Mouse (Mus musculus): ENCODE results near the gene Trp63. TPM values are rescaled to one million over a fixed set of nuclear protein-coding genes. Genes with fewer than 3 reads are reported as not detected.
"Not testable (repeated sequence)": the region's sequence is repeated elsewhere in the genome, so short reads cannot be mapped to it uniquely, and the experiment has no call there.

Gene Trp63
- 0.13 and 0.17 TPM in 2 replicates for polyA plus RNA-seq (2015; fragmentation: Nextera tagmentation; extraction: Ambion mirVana)

DNA sequence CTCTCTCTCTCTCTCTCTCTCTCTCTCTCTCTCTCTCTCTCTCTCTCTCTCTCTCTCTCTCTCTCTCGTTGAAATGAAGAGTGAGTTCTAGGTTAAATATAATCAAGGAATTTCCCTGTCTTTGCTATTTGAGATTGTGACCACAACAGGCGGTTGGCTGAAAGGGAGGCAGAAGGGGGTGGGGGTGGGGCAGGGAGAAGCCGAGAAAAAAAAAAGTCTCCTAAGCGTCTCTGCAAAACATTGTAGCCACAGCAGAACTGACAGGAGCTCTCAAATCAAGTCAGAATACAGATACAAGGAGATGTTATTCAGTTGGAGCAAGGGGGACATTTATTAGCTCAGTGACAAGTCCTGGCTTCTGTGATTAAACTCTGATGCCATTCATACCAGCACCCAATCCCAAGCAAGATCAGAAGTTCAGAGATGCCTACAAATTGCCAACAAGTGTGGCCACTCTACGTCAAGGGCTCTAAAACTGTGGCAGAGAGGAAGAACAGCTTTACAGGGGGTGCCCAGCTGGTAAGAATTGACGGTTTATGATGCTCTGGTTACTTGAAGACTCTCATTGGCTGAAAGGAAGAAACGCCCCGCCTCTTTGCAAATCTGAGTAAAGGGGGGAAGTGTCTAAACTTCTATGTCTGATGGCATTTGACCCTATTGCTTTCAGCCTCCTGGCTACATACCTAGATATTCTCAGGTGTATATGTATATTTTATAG, at the start of gene Trp63:
Gene Trp63, plus strand, starts transcription at position 233 of the 718 bp plus-strand sequence.
- DNase-seq (ENCODE audit: low spot score) (no peak), ATAC-seq (no peak)
- H3K4me1 ChIP-seq (ENCODE audit: insufficient read depth, low read depth, low read length): no peaks in the 10 kb centered on the region
- no peak within 1 kb of the TSS for H3K9ac ChIP-seq (replicated peaks; ENCODE audit: low read depth)
- no peak within 1 kb of the TSS for H3K27ac ChIP-seq (ENCODE audit: low read length)
- no peaks in the 10 kb centered on the region for H3K27me3 ChIP-seq (replicated peaks; ENCODE audit: insufficient read depth, low read length)
- H3K4me2 ChIP-seq (replicated peaks; ENCODE audit: low read depth, low read length): no peak within 1 kb of the TSS
- WGBS: 34% methylated on average over 8 of the region's 8 CpGs
- no peaks in the 10 kb centered on the region for H3K9me3 ChIP-seq (ENCODE audit: low read length)
- no peak for TF ChIP-seq EP300 (IDR thresholded peaks at IDR 0.05)
- TF ChIP-seq CTCF (IDR thresholded peaks at IDR 0.05): no peak
- no peaks in the 10 kb centered on the region for H3K36me3 ChIP-seq (ENCODE audit: insufficient read depth, low read length)
- H3K4me3 ChIP-seq (ENCODE audit: low read depth, low read length): no peak within 1 kb of the TSS

DNA sequence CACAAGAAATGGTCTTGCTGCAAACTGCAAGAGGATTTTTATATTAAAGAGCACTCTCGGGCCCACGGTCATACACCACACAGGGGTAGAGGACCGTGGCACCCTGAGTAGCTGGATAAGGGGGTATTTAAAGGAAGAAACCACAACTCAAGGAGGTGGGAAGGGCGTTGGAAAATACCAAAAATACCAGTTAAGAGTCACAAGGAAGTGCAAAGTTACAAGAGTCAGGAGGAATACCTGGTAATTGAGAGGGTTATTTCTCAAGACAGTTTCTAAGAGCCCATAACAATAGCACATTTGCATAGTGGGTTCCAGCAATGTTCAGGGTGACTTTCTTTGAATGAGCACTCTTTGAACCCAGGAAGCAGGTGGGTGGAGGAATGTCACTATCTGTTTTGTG, 38.8 kb upstream of the Trp63 start:
- 71% methylated on average over 4 of the region's 4 CpGs for WGBS
- not testable (repeated sequence) for H3K36me3 ChIP-seq (ENCODE audit: insufficient read depth, low read length); H3K4me3 ChIP-seq (ENCODE audit: low read depth, low read length); H3K4me1 ChIP-seq (ENCODE audit: insufficient read depth, low read depth, low read length); H3K9ac ChIP-seq (replicated peaks; ENCODE audit: low read depth); H3K9me3 ChIP-seq (ENCODE audit: low read length); H3K27me3 ChIP-seq (replicated peaks; ENCODE audit: insufficient read depth, low read length); H3K4me2 ChIP-seq (replicated peaks; ENCODE audit: low read depth, low read length); H3K27ac ChIP-seq (ENCODE audit: low read length); ATAC-seq; DNase-seq (ENCODE audit: low spot score)

GRCm38 (mm10) chr16:25660510-25661235, 22.9 kb upstream of the Trp63 start:
- DNase-seq (ENCODE audit: low spot score) (no peak), ATAC-seq (no peak)
- Histone ChIP-seq H3K4me2 (replicated peaks; ENCODE audit: low read depth, low read length) (no peak overlapping the region), H3K27me3 (replicated peaks; ENCODE audit: insufficient read depth, low read length) (no peaks in the 10 kb centered on the region), H3K36me3 (ENCODE audit: insufficient read depth, low read length) (no peaks in the 10 kb centered on the region), H3K9ac (replicated peaks; ENCODE audit: low read depth) (no peak overlapping the region), H3K27ac (ENCODE audit: low read length) (no peak overlapping the region), H3K4me3 (ENCODE audit: low read depth, low read length) (no peak overlapping the region), H3K9me3 (ENCODE audit: low read length) (no peaks in the 10 kb centered on the region), H3K4me1 (ENCODE audit: insufficient read depth, low read depth, low read length) (no peaks in the 10 kb centered on the region)
- 93% methylated on average over 9 of the region's 9 CpGs for WGBS
- TF ChIP-seq CTCF (IDR thresholded peaks at IDR 0.05) (no peak), EP300 (IDR thresholded peaks at IDR 0.05) (no peak)

DNA sequence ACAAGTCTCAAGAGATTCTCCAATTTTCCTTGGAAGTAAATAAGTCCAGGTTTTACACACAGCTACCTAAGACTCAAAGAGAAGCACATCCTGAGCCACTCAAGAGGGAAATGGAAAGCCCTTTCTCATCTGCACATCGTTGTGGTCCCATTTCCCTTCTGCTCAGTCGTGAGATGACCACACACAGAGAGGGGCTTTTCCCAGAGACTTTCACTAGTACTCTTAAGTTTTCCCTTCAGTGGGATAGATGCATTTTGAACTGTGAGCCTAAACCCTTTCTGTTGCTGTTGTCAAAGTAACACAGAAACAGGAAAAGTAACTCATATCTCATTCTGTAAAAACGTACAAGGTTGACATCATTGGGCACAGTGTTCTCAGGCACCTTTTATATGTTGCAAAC, 20.4 kb upstream of the Trp63 start:
- H3K9me3 ChIP-seq (ENCODE audit: low read length): no peaks in the 10 kb centered on the region
- no peaks in the 10 kb centered on the region for H3K36me3 ChIP-seq (ENCODE audit: insufficient read depth, low read length)
- TF ChIP-seq EP300 (IDR thresholded peaks at IDR 0.05) (no peak), CTCF (IDR thresholded peaks at IDR 0.05) (no peak)
- DNase-seq (ENCODE audit: low spot score): no peak
- H3K27ac ChIP-seq (ENCODE audit: low read length): no peak overlapping the region
- no peak for ATAC-seq
- no peak overlapping the region for H3K4me3 ChIP-seq (ENCODE audit: low read depth, low read length)
- H3K27me3 ChIP-seq (replicated peaks; ENCODE audit: insufficient read depth, low read length): no peaks in the 10 kb centered on the region
- no peak overlapping the region for H3K9ac ChIP-seq (replicated peaks; ENCODE audit: low read depth)
- WGBS: 54% methylated on average over 3 of the region's 3 CpGs
- no peak overlapping the region for H3K4me2 ChIP-seq (replicated peaks; ENCODE audit: low read depth, low read length)
- no peaks in the 10 kb centered on the region for H3K4me1 ChIP-seq (ENCODE audit: insufficient read depth, low read depth, low read length)

GRCm38 (mm10) chr16:25673861-25674440, 9.6 kb upstream of the Trp63 start:
- Histone ChIP-seq H3K9ac (replicated peaks; ENCODE audit: low read depth) (no peak overlapping the region), H3K4me2 (replicated peaks; ENCODE audit: low read depth, low read length) (no peak overlapping the region), H3K27me3 (replicated peaks; ENCODE audit: insufficient read depth, low read length) (no peaks in the 10 kb centered on the region), H3K4me3 (ENCODE audit: low read depth, low read length) (no peak overlapping the region), H3K27ac (ENCODE audit: low read length) (no peak overlapping the region), H3K9me3 (ENCODE audit: low read length) (no peaks in the 10 kb centered on the region), H3K4me1 (ENCODE audit: insufficient read depth, low read depth, low read length) (no peaks in the 10 kb centered on the region), H3K36me3 (ENCODE audit: insufficient read depth, low read length) (no peaks in the 10 kb centered on the region)
- DNase-seq (ENCODE audit: low spot score): peak; percentile 54
- peak; percentile 79 for ATAC-seq
- TF ChIP-seq EP300 (IDR thresholded peaks at IDR 0.05): no peak
- no peak for TF ChIP-seq CTCF (IDR thresholded peaks at IDR 0.05)
- 27% methylated on average over 5 of the region's 5 CpGs for WGBS

GRCm38 (mm10) chr16:25680369-25680768, 3.2 kb upstream of the Trp63 start:
- Histone ChIP-seq H3K36me3 (ENCODE audit: insufficient read depth, low read length) (no peaks in the 10 kb centered on the region), H3K27me3 (replicated peaks; ENCODE audit: insufficient read depth, low read length) (no peaks in the 10 kb centered on the region), H3K9ac (replicated peaks; ENCODE audit: low read depth) (no peak overlapping the region), H3K4me2 (replicated peaks; ENCODE audit: low read depth, low read length) (no peak overlapping the region), H3K9me3 (ENCODE audit: low read length) (no peaks in the 10 kb centered on the region), H3K27ac (ENCODE audit: low read length) (no peak overlapping the region), H3K4me3 (ENCODE audit: low read depth, low read length) (no peak overlapping the region), H3K4me1 (ENCODE audit: insufficient read depth, low read depth, low read length) (no peaks in the 10 kb centered on the region)
- DNase-seq (ENCODE audit: low spot score) (no peak), ATAC-seq (no peak)
- WGBS: 54% methylated on average over 5 of the region's 5 CpGs
- TF ChIP-seq CTCF (IDR thresholded peaks at IDR 0.05) (no peak), EP300 (IDR thresholded peaks at IDR 0.05) (no peak)

All from lung, postnatal 0 days (tissue).